Mouse (Mus musculus) urinary bladder, adult 2 months (tissue): ENCODE measurements around the gene Kirrel2. TPM values are rescaled to one million over a fixed set of nuclear protein-coding genes. Genes with fewer than 3 reads are reported as not detected.

Source experiments
- DNase-seq: peaks from one replicate; pipeline ENCODE4 v3.0.0; 2022; ENCODE audit warnings: low spot score
- polyA plus RNA-seq: library from polyadenylated mRNA; depleted of rRNA; stranded (reverse); fragments of >200 nt; gene quantifications from 2 replicates; pipeline ENCODE4 v1.2.3, GENCODE M21; 2012

Gene Kirrel2
- polyA plus RNA-seq, 1 experiment, result not detected

GRCm38 (mm10) chr7:30450241-30450640 is 7.2 kb downstream of the Kirrel2 start:
- no peak for DNase-seq

DNA sequence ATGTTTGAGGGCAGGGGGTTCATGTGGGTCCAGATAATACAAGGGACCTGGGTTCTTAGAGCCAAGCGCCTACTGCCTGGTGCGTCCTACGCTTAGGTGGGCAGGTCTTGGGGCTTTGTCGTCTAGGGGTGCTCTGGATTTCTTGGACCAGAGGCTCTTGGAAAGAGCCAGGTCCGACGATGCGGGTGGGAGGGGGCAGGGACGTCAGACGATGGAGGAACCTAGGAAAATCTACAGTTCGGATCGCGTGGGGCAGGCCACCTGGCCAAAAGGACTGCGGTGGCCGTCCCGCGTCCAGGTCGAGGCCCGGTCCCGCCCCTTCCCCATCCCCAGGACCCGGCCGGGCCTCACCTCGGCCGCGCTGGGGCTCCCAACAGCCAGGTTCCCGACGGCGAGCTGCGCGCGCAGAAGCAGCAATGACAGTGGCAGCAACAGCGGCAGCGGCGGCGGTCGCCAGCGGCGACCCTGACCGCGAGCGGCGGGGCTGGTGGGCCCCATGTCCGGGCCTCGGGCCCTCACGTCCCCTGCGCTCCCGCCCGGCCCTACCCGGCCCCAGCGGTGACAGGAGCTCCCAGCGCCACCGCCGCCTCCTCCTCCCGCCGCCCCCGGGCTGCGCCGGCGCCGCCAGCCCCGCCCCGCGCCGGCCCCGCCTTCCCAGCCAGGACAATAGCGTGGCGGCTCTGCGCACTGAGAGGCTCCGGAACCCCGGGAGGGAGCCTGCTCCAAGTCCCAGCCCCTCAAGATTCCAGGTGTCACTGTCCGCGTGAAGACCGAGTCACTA is 12.3 kb downstream of the Kirrel2 start, which contains the start of gene Aplp1:
Gene Aplp1, minus strand, starts transcription at position 565 of the 781 bp plus-strand sequence.
- DNase-seq, result peak; percentile 38

GRCm38 (mm10) chr7:30444154-30444970 is 13.1 kb downstream of the Kirrel2 start:
- DNase-seq, result no peak

- DNase-seq, result no peak
Observed at GRCm38 (mm10) chr7:30443696-30444095, 13.8 kb downstream of the Kirrel2 start.

- DNase-seq, result no peak
Observed at GRCm38 (mm10) chr7:30440697-30441096, 16.8 kb downstream of the Kirrel2 start.

- DNase-seq, result no peak
Observed at GRCm38 (mm10) chr7:30439734-30440133, 17.8 kb downstream of the Kirrel2 start.

DNA sequence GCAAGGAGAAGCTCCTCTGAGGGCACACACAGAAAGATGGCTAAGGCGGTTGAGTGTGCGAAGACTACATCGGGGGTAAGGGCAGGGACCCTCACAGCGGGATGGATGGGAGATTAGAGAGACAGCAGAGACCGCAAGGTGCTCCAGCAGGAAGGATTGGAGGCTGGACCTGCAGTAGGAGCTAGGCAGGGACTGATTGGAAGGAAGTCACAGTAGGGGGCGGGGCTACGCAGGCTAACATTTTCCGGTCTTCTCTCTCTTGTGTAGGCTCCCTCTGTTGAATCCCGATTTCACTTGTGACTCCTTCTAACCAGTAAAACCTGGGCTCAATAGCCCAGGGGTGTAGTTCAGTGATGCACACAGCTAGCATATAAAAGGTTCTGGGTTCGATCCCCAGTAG is 20.6 kb downstream of the Kirrel2 start:
- no peak for DNase-seq

DNA sequence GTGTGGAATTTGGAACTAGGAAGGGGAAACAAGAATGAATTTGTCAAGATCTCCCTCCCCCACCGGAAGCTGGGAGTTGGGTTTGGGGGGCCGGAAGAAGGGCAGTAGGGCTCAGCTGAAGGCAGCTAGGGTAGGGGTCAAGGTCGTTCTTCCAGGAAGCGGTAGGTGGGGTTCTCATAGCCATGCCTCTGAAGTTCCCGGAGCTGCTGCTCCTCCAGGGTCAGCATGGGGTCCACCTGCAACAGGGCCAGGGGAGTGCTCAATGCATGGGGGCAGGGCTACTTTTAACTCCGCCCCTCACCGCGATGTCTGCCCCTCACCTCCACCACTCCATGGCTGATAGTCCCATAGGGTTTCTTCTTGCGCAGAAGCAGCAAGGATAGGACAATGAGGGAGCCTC is 22.3 kb downstream of the Kirrel2 start:
- DNase-seq, result no peak

DNA sequence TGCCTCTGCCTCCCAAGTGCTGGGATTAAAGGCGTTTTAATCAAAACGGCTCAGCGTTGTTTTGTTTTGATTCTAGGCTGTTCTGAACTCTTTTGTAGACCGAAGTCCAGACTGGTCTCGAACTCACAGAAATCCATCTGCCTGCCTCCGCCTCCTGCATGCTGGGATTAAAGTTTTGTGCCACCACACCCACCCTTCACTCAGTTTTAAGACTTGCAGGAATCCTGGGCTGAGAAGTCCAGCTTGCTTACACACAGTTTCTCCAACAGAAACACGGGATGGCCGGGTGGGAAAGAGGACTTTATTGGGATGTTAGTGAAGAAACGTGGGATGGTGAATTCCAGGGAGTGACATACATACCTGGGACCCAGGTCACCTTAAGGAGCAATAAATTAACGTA is 22.8 kb downstream of the Kirrel2 start:
- no peak for DNase-seq

GRCm38 (mm10) chr7:30434238-30434637 is 23.3 kb downstream of the Kirrel2 start:
- DNase-seq, result no peak

DNA sequence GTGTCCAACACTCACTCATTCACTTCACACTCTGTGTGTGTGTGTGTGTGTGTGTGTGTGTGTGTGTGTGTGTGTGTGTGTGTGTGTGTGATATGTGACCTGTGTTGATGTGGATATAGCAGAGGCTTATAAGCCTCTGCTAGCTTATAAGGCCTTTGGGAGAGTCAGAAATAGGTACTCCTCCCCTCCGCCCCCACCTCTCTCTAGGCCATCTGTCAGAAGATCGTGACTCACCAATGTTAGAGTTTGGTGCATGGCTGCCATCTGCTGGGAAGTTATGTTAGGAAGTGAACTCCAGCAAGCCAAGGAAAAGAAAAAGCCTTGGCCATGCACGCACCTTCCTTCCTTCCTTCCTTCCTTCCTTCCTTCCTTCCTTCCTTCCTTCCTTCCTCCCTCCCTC is 25.7 kb downstream of the Kirrel2 start:
- no peak for DNase-seq

DNA sequence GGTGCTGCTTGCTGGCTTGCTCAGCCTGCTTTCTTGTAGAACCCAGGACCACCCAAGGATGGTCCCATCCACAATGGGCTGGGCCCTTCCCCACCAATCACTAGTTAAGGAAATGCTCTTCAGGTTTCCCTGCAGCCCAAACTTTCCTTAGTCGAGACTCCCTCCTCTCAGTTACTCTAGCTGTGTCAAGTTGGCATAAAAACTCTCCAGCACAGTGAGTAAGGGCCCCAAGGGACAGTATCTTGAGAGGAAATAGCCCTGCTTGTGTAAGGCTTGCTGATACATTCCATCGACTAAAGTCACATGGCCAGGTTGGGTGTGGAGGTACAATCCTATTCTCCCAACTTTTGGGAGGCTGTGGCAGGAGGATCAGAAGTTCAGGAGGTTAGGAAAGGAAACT is 27.3 kb downstream of the Kirrel2 start:
- DNase-seq, result no peak

GRCm38 (mm10) chr7:30429327-30429726 is 28.2 kb downstream of the Kirrel2 start:
- no peak for DNase-seq

- DNase-seq, result no peak
Observed at GRCm38 (mm10) chr7:30423071-30423641, 34.3 kb downstream of the Kirrel2 start.

DNA sequence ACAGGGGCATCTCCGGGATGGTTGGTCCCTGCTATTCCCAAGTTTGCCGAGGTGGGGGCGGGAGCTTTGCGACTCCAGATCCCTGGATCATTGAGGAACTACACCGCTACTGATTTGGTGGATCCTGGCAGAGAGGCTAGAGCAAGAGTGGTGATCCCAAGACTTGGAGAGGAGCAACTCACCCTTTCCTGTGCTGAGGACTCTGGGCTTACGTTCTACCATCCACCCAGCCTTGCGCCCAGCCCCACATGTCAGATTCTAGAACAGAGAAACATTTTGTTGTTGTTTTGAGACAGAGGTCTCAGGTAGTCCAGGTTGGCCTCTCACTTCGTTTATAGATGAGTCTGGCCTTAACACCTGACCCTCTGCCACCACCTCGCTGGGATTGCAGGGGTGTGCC is 34.9 kb downstream of the Kirrel2 start:
- DNase-seq, result no peak

GRCm38 (mm10) chr7:30421890-30422435 is 35.5 kb downstream of the Kirrel2 start:
- DNase-seq, result peak; percentile 60

DNA sequence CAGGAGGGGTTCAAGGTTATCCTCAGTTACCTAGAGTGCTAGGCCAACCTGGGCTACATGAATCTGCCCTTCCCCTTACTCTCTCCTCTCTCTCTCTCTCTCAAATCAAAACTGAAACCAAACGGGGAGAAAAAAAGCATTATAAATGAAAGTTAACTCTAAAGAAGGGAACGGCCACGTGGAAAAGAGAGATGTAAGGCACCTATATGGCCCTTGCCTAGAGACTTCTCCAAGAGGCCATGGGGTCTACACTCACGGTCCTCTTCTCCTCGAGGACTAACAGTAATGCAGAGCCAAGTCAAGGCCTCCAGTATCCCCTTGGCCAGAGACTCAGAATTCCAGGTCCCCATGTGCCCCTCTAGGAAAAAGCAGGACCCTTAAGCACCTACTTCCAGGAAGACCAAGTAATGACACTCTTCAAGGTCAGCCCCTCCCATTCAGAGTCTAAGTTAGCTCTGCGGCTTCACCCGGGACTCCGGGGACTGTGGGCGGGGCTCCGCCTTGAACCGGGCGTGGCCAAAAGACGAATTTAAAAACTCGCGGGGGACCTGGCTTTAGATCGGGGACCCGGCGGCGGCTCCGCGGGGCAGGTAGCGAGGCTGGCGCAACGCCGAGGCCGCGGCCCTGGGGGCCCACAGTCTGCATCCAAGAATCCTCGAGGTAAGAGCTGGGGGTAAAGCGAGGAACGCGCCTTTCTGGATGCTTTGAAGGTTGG is 36.2 kb downstream of the Kirrel2 start, which contains the start of gene Nfkbid:
Gene Nfkbid, plus strand, starts transcription at position 558 of the 715 bp plus-strand sequence.
- peak; percentile 45 for DNase-seq

DNA sequence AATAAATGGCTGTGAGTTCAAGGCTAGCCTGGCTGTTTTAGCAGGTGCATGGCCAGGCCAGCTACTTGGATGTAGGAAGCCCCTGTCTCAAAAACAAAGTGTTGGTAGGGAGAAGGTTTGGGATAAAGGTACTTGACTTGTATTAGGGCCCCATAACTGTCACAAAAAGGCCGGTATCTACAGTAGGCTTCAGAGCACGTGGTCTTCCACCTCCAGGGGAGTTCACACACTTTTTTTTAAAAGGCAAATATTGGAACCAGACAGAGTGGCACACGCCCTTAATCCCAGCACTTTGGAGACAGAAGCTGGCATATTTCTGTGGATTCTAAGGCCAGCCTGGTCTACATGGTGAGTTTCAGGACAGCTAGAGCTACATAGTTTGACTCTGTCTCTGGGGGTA is 36.8 kb downstream of the Kirrel2 start:
- DNase-seq, result no peak

- no peak for DNase-seq
Observed at GRCm38 (mm10) chr7:30419561-30420499, 37.7 kb downstream of the Kirrel2 start, which contains the start of gene Hcst. Gene Hcst (minus strand): TSS chr7:30419854.

DNA sequence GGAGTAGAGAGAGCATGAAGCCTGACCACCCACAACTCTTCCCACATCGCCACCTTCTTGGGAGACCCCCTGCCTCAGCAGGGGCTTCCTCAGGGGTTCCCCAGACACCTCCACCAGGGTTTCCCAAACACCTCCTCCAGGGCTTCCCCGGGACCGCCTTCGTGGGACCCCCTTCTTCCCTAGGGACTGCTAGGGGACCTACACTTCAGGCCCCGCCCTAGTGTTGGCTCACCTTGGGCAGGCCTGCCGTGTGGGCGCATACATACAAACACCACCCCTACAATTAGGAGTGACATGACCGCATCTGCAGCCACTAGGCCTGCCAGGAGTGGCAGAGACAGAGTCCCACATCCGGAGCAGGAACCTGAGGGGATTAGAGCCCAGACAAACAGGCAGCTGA is 39.6 kb downstream of the Kirrel2 start:
- DNase-seq, result no peak
